Mouse (Mus musculus) forebrain, embryonic 15.5 days (tissue): ENCODE measurements around the gene Cd68. TPM values are rescaled to one million over a fixed set of nuclear protein-coding genes. Genes with fewer than 3 reads are reported as not detected.
A peak's percentile ranks its signal among the peaks of the same experiment; 100 is the strongest.
"Not testable (repeated sequence)": the region's sequence is repeated elsewhere in the genome, so short reads cannot be mapped to it uniquely, and the experiment has no call there.

Experiments used
- ATAC-seq: fragments of 200-750 bp; cut with Nextera tagmentation; replicated peaks from 2 replicates; pipeline ENCODE4 v1.8.0; 2017; ENCODE audit warnings: mild to moderate bottlenecking, moderate TSS enrichment, moderate library complexity
- H3K27ac ChIP-seq: fragments of 300-500 bp; sonication (generic); replicated peaks from 2 replicates; pipeline ENCODE4 v1.5.1; 2015; ENCODE audit warnings: mild to moderate bottlenecking, inconsistent platforms
- H3K27me3 ChIP-seq: fragments of 300-500 bp; sonication (generic); 2 replicates; pipeline ENCODE4 v1.6.1; 2015; ENCODE audit warnings: inconsistent platforms
- H3K36me3 ChIP-seq: fragments of 300-500 bp; sonication (generic); 2 replicates; pipeline ENCODE4 v1.6.1; 2015; ENCODE audit warnings: mild to moderate bottlenecking, inconsistent platforms
- H3K4me1 ChIP-seq: fragments of 300-500 bp; sonication (generic); 2 replicates; pipeline ENCODE4 v1.6.1; 2015; ENCODE audit warnings: inconsistent platforms
- H3K4me2 ChIP-seq: fragments of 300-500 bp; sonication (generic); replicated peaks from 2 replicates; pipeline ENCODE4 v1.6.1; 2015; ENCODE audit warnings: mild to moderate bottlenecking, inconsistent platforms
- H3K4me3 ChIP-seq: fragments of 300-500 bp; sonication (generic); 2 replicates; pipeline ENCODE4 v1.5.1; 2015; ENCODE audit warnings: mild to moderate bottlenecking, inconsistent platforms
- H3K9ac ChIP-seq: fragments of 300-500 bp; sonication (generic); replicated peaks from 2 replicates; pipeline ENCODE4 v1.6.1; 2015; ENCODE audit warnings: mild to moderate bottlenecking, inconsistent platforms
- H3K9me3 ChIP-seq: fragments of 300-500 bp; sonication (generic); 2 replicates; pipeline ENCODE4 v1.6.1; 2016; ENCODE audit warnings: inconsistent platforms
- WGBS: fragments of 180-500 bp; shearing (Covaris S2); methylation state at CpG from one replicate; pipeline ENCODE4 v1.1.7; 2015; ENCODE audit warnings: mixed read lengths; 5-methylcytosine and 5-hydroxymethylcytosine counted together
- polyA plus RNA-seq: library from polyadenylated mRNA; unstranded; fragments of >200 nt; fragmentation: Nextera tagmentation; extraction: Ambion mirVana; gene quantifications from 2 replicates; pipeline ENCODE4 v1.2.1, GENCODE M21; 2015

Cd68 gene
- polyA plus RNA-seq, 1 experiment from 2014 or later: 6.7 TPM

GRCm38 (mm10) chr11:69632284-69633089, 33.5 kb downstream of the Cd68 start, which contains the start of gene Fxr2:
Gene Fxr2, plus strand, starts transcription at chr11:69632990.
- peak within 1 kb of the TSS; percentile 100 for H3K9ac ChIP-seq
- peak within 1 kb of the TSS; percentile 96 for H3K27ac ChIP-seq
- WGBS: 1% methylated on average over 41 of the region's 56 CpGs
- peak; percentile 98 for ATAC-seq
- H3K4me1 ChIP-seq: peaks cover 34% of the 10 kb centered on the region
- no peaks in the 10 kb centered on the region for H3K27me3 ChIP-seq
- H3K4me3 ChIP-seq: peak within 1 kb of the TSS; percentile 100
- H3K9me3 ChIP-seq: no peaks in the 10 kb centered on the region
- H3K4me2 ChIP-seq: peak within 1 kb of the TSS; percentile 73
- 0 out of 2 replicates have a peak, but pooled peaks cover 4% of the 10 kb centered on the region for H3K36me3 ChIP-seq

- Histone ChIP-seq H3K4me2 (no peak overlapping the region), H3K27me3 (no peaks in the 10 kb centered on the region), H3K9me3 (no peaks in the 10 kb centered on the region), H3K36me3 (no peaks in the 10 kb centered on the region), H3K9ac (no peak overlapping the region), H3K4me1 (peaks cover 18% of the 10 kb centered on the region), H3K27ac (no peak overlapping the region), H3K4me3 (no peak overlapping the region)
- WGBS: 61% methylated on average over 1 of the region's 1 CpGs
- no peak for ATAC-seq
Measured at GRCm38 (mm10) chr11:69629802-69630201, 36.2 kb downstream of the Cd68 start.

GRCm38 (mm10) chr11:69628286-69628685, 37.7 kb downstream of the Cd68 start:
- Histone ChIP-seq H3K9me3 (no peaks in the 10 kb centered on the region), H3K4me1 (peaks cover 3% of the 10 kb centered on the region; the same call in 1 of the 2 replicates), H3K27me3 (no peaks in the 10 kb centered on the region), H3K9ac (no peak overlapping the region), H3K4me2 (no peak overlapping the region), H3K36me3 (no peaks in the 10 kb centered on the region), H3K27ac (no peak overlapping the region), H3K4me3 (no peak overlapping the region)
- ATAC-seq: no peak
- 36% methylated on average over 6 of the region's 6 CpGs for WGBS

- WGBS: 87% methylated on average over 2 of the region's 2 CpGs
- not testable (repeated sequence) for H3K36me3 ChIP-seq, H3K27ac ChIP-seq, H3K9me3 ChIP-seq, ATAC-seq, H3K9ac ChIP-seq, H3K4me3 ChIP-seq, H3K27me3 ChIP-seq, H3K4me2 ChIP-seq
- peaks cover 17% of the 10 kb centered on the region for H3K4me1 ChIP-seq
Measured at GRCm38 (mm10) chr11:69624339-69624738, 41.6 kb downstream of the Cd68 start.

- no peaks in the 10 kb centered on the region for H3K27me3 ChIP-seq
- no peak for ATAC-seq
- peak overlapping the region; percentile 70; the same call in 1 of the 2 replicates for H3K9ac ChIP-seq
- no peaks in the 10 kb centered on the region for H3K36me3 ChIP-seq
- H3K9me3 ChIP-seq: no peaks in the 10 kb centered on the region
- H3K4me1 ChIP-seq: peaks cover 17% of the 10 kb centered on the region
- no peak overlapping the region for H3K27ac ChIP-seq
- H3K4me2 ChIP-seq: peak overlapping the region; percentile 73
- peak overlapping the region; percentile 52 for H3K4me3 ChIP-seq
- 76% methylated on average over 4 of the region's 4 CpGs for WGBS
Measured at GRCm38 (mm10) chr11:69623006-69623405, 42.9 kb downstream of the Cd68 start.

- H3K27ac ChIP-seq: peak overlapping the region; percentile 67
- no peak for ATAC-seq
- H3K27me3 ChIP-seq: no peaks in the 10 kb centered on the region
- H3K4me2 ChIP-seq: peak overlapping the region; percentile 73
- peak overlapping the region; percentile 52 for H3K4me3 ChIP-seq
- H3K36me3 ChIP-seq: no peaks in the 10 kb centered on the region
- WGBS: 25% methylated on average over 6 of the region's 6 CpGs
- peaks cover 17% of the 10 kb centered on the region for H3K4me1 ChIP-seq
- no peaks in the 10 kb centered on the region for H3K9me3 ChIP-seq
- peak overlapping the region; percentile 70 for H3K9ac ChIP-seq
Measured at GRCm38 (mm10) chr11:69622406-69622805, 43.5 kb downstream of the Cd68 start.

- no peaks in the 10 kb centered on the region for H3K36me3 ChIP-seq
- peaks cover 17% of the 10 kb centered on the region for H3K4me1 ChIP-seq
- peak within 1 kb of the TSS; percentile 73 for H3K4me2 ChIP-seq
- peak within 1 kb of the TSS; percentile 52 for H3K4me3 ChIP-seq
- H3K27ac ChIP-seq: peak within 1 kb of the TSS; percentile 67
- no peaks in the 10 kb centered on the region for H3K9me3 ChIP-seq
- ATAC-seq: peak; percentile 80
- peak within 1 kb of the TSS; percentile 70 for H3K9ac ChIP-seq
- H3K27me3 ChIP-seq: no peaks in the 10 kb centered on the region
- WGBS: under 1% methylated on average over 20 of the region's 20 CpGs
Measured at GRCm38 (mm10) chr11:69621571-69622268, 44.2 kb downstream of the Cd68 start, which contains the start of gene Sat2. Gene Sat2, plus strand, starts transcription at chr11:69622024.

GRCm38 (mm10) chr11:69620394-69621081, 45.4 kb downstream of the Cd68 start:
- Histone ChIP-seq H3K9ac (no peak overlapping the region), H3K4me3 (no peak overlapping the region), H3K27ac (no peak overlapping the region), H3K4me1 (peaks cover 17% of the 10 kb centered on the region), H3K27me3 (no peaks in the 10 kb centered on the region), H3K4me2 (no peak overlapping the region), H3K36me3 (no peaks in the 10 kb centered on the region), H3K9me3 (no peaks in the 10 kb centered on the region)
- no peak for ATAC-seq
- 88% methylated on average over 7 of the region's 7 CpGs for WGBS

- ATAC-seq: no peak
- WGBS: 81% methylated on average over 5 of the region's 5 CpGs
Measured at GRCm38 (mm10) chr11:69617805-69618204, 48.1 kb downstream of the Cd68 start, which contains the start of gene Shbg. Gene Shbg, minus strand, starts transcription at chr11:69617905.

GRCm38 (mm10) chr11:69616781-69617180, 49.2 kb downstream of the Cd68 start:
- WGBS: 46% methylated on average over 10 of the region's 10 CpGs
- Histone ChIP-seq H3K4me2 (no peak overlapping the region), H3K27me3 (no peaks in the 10 kb centered on the region), H3K9ac (no peak overlapping the region), H3K36me3 (no peaks in the 10 kb centered on the region), H3K4me3 (no peak overlapping the region), H3K27ac (no peak overlapping the region), H3K9me3 (no peaks in the 10 kb centered on the region), H3K4me1 (peaks cover 10% of the 10 kb centered on the region)
- ATAC-seq: no peak

More at GRCm38 (mm10) chr11:69617805-69618204, 48.1 kb downstream of the Cd68 start, which contains the start of gene Shbg:
- Histone ChIP-seq H3K9ac (no peak within 1 kb of the TSS), H3K36me3 (no peaks in the 10 kb centered on the region), H3K9me3 (no peaks in the 10 kb centered on the region), H3K27me3 (no peaks in the 10 kb centered on the region), H3K27ac (no peak within 1 kb of the TSS), H3K4me1 (peaks cover 18% of the 10 kb centered on the region), H3K4me3 (no peak within 1 kb of the TSS), H3K4me2 (no peak within 1 kb of the TSS)

- WGBS: 52% methylated on average over 11 of the region's 11 CpGs
- not testable (repeated sequence) for H3K36me3 ChIP-seq, H3K4me2 ChIP-seq, H3K9ac ChIP-seq, H3K4me1 ChIP-seq, H3K9me3 ChIP-seq, ATAC-seq, H3K27ac ChIP-seq, H3K4me3 ChIP-seq, H3K27me3 ChIP-seq
Measured at GRCm38 (mm10) chr11:69614257-69614588, 51.7 kb downstream of the Cd68 start.
